Mouse (Mus musculus) forebrain, postnatal 0 days (tissue): ENCODE results near the gene Kcnk2. TPM values are rescaled to one million over a fixed set of nuclear protein-coding genes. Genes with fewer than 3 reads are reported as not detected.

ENCODE experiments used
- ATAC-seq: fragments of 200-750 bp; cut with Nextera tagmentation; 2 replicates; pipeline ENCODE4 v1.8.0; 2017; ENCODE audit warnings: mild to moderate bottlenecking, moderate library complexity
- DNase-seq: peaks from one replicate; pipeline ENCODE4 v3.0.0-alpha.2; 2015
- H3K27ac ChIP-seq: fragments of 300-500 bp; sonication (generic); 2 replicates; pipeline ENCODE4 v1.5.1; 2014; ENCODE audit warnings: low read depth, mild to moderate bottlenecking, antibody characterized with exemption, low read length, moderate library complexity, mixed read lengths
- H3K27me3 ChIP-seq: fragments of 300-500 bp; sonication (generic); 2 replicates; pipeline ENCODE4 v1.6.1; 2014; ENCODE audit warnings: mild to moderate bottlenecking, low read length, mixed read lengths; ENCODE audit not compliant: insufficient read depth
- H3K36me3 ChIP-seq: fragments of 300-500 bp; sonication (generic); 2 replicates; pipeline ENCODE4 v1.6.1; 2014; ENCODE audit warnings: mild to moderate bottlenecking, moderate library complexity; ENCODE audit not compliant: insufficient read depth
- H3K4me1 ChIP-seq: fragments of 300-500 bp; sonication (generic); 2 replicates; pipeline ENCODE4 v1.6.1; 2014; ENCODE audit warnings: antibody characterized with exemption; ENCODE audit not compliant: insufficient read depth
- H3K4me2 ChIP-seq: fragments of 300-500 bp; sonication (generic); 2 replicates; pipeline ENCODE4 v1.6.1; 2014; ENCODE audit warnings: low read depth, mild to moderate bottlenecking, moderate library complexity
- H3K4me3 ChIP-seq: fragments of 300-500 bp; sonication (generic); 2 replicates; pipeline ENCODE4 v1.5.1; 2014; ENCODE audit warnings: low read depth, low read length, mixed read lengths
- H3K9ac ChIP-seq: fragments of 300-500 bp; sonication (generic); 2 replicates; pipeline ENCODE4 v1.6.1; 2014; ENCODE audit warnings: mild to moderate bottlenecking
- H3K9me3 ChIP-seq: fragments of 300-500 bp; sonication (generic); 2 replicates; pipeline ENCODE4 v1.6.1; 2016; ENCODE audit warnings: low read length
- CTCF ChIP-seq: sonication (generic); IDR thresholded peaks from 2 replicates; pipeline ENCODE4 v1.5.1; 2016; ENCODE audit warnings: antibody characterized with exemption, control low read depth, low read depth
- WGBS: fragments of 180-500 bp; shearing (Covaris S2); extraction: QIAGEN DNeasy Blood & Tissue Kit; methylation state at CpG from one replicate; pipeline ENCODE4 v1.1.7; 2014; 5-methylcytosine and 5-hydroxymethylcytosine counted together
- polyA plus RNA-seq: library from polyadenylated mRNA; unstranded; fragments of >200 nt; fragmentation: Nextera tagmentation; extraction: Ambion mirVana; gene quantifications from 2 replicates; pipeline ENCODE4 v1.2.1, GENCODE M21; 2015
- total RNA-seq: library from RNA; depleted of rRNA; stranded (reverse); fragments of >200 nt; gene quantifications from 2 replicates; pipeline ENCODE4 v1.2.3, GENCODE M21; 2014

Kcnk2 gene
- total and polyA plus RNA-seq, 2 experiments from 2014 or later = 20.9 to 22.0 TPM

- no peaks in the 10 kb centered on the region for H3K27me3 ChIP-seq
- no peak overlapping the region for H3K27ac ChIP-seq
- DNase-seq (no peak), ATAC-seq (no peak)
- no peak overlapping the region for H3K9ac ChIP-seq
- 86% methylated on average over 4 of the region's 4 CpGs for WGBS
- TF ChIP-seq CTCF = no peak
- no peaks in the 10 kb centered on the region for H3K36me3 ChIP-seq
- no peaks in the 10 kb centered on the region for H3K4me1 ChIP-seq
- H3K4me2 ChIP-seq = no peak overlapping the region
- no peak overlapping the region for H3K4me3 ChIP-seq
- no peaks in the 10 kb centered on the region for H3K9me3 ChIP-seq
Measured at GRCm38 (mm10) chr1:189367722-189368121, 34.4 kb downstream of the Kcnk2 start.

GRCm38 (mm10) chr1:189364188-189364587 lies 37.9 kb downstream of the Kcnk2 start:
- DNase-seq (no peak), ATAC-seq (no peak)
- Histone ChIP-seq H3K4me2 (no peak overlapping the region), H3K4me3 (no peak overlapping the region), H3K36me3 (no peaks in the 10 kb centered on the region), H3K27ac (no peak overlapping the region), H3K9ac (no peak overlapping the region), H3K4me1 (no peaks in the 10 kb centered on the region), H3K9me3 (no peaks in the 10 kb centered on the region), H3K27me3 (no peaks in the 10 kb centered on the region)
- no peak for TF ChIP-seq CTCF
- 86% methylated on average over 5 of the region's 5 CpGs for WGBS

DNA sequence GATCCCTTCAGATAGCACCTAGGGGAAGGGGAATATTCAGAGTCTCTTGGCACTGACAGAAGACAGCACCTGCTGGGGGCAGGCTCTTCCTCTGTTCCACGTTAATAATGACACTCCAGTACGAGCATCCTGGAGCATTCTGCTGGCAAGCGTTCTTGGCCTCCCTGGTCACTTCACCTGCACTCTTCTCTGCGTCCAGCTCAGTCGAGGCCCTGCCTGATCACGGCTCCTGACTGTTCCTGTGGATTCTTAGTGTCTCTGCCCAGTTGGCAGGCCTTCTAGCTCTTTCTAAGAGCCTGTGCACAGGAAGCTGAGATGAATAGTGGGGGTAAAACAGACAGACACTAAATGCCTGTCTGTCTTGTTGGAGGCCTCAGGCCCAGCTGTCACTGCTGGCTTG lies 39.5 kb downstream of the Kcnk2 start:
- no peak for TF ChIP-seq CTCF
- Histone ChIP-seq H3K4me1 (no peaks in the 10 kb centered on the region), H3K27me3 (no peaks in the 10 kb centered on the region), H3K27ac (no peak overlapping the region), H3K36me3 (no peaks in the 10 kb centered on the region), H3K4me2 (no peak overlapping the region), H3K4me3 (no peak overlapping the region), H3K9ac (no peak overlapping the region), H3K9me3 (no peaks in the 10 kb centered on the region)
- no peak for DNase-seq
- WGBS = 58% methylated on average over 6 of the region's 6 CpGs
- ATAC-seq = no peak

GRCm38 (mm10) chr1:189359699-189360098 lies 42.4 kb downstream of the Kcnk2 start:
- no peak for TF ChIP-seq CTCF
- ATAC-seq (no peak), DNase-seq (no peak)
- 73% methylated on average over 4 of the region's 4 CpGs for WGBS
- Histone ChIP-seq H3K36me3 (no peaks in the 10 kb centered on the region), H3K4me2 (no peak overlapping the region), H3K9me3 (no peaks in the 10 kb centered on the region), H3K4me1 (no peaks in the 10 kb centered on the region), H3K9ac (no peak overlapping the region), H3K4me3 (no peak overlapping the region), H3K27ac (no peak overlapping the region), H3K27me3 (no peaks in the 10 kb centered on the region)

DNA sequence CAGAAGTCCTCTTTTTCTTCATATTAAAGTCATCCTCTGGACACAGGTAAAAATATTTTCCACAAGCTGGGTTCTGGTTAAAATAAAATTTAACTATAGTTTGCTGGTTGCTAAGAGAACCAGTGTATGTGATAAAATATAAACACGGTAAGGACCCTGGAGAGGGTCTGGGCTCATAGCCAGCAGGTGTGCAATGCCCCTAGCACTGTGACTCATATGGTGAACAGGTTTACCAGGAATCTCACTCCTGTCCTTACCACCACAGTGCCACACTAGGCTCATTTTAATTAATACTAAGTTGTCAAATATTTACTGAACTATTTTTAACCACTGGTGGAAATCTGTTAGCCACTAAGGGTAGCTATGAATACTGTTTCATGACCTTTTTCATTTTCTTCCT lies 48.2 kb downstream of the Kcnk2 start:
- no peak for DNase-seq
- TF ChIP-seq CTCF = no peak
- Histone ChIP-seq H3K4me2 (no peak overlapping the region), H3K36me3 (no peaks in the 10 kb centered on the region), H3K4me1 (no peaks in the 10 kb centered on the region), H3K9ac (no peak overlapping the region), H3K27ac (no peak overlapping the region), H3K4me3 (no peak overlapping the region), H3K27me3 (no peaks in the 10 kb centered on the region), H3K9me3 (no peaks in the 10 kb centered on the region)
- no peak for ATAC-seq
- WGBS = 88% methylated on average over 1 of the region's 1 CpGs

DNA sequence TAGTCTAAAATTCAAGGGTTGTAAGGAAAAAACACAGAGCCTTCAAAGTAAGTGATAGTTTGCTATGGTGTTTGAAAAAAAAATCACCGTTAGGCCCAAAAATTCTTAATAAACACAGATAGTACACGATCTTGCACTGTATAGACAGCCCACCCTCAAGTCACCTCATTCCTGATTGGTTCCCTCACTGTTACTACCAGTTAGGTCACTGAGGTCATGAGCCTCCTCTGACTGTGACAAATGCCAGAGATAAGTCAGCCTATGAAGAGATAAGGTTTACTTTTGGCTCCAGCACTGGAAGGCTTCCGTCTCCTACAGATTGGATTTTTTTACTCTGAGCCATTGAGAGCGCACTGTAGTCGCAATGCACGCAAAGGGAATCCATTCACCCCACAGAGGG lies 50.3 kb downstream of the Kcnk2 start:
- Histone ChIP-seq H3K9me3 (no peaks in the 10 kb centered on the region), H3K27me3 (no peaks in the 10 kb centered on the region), H3K27ac (no peak overlapping the region), H3K4me3 (no peak overlapping the region), H3K4me2 (no peak overlapping the region), H3K9ac (no peak overlapping the region), H3K36me3 (no peaks in the 10 kb centered on the region), H3K4me1 (no peaks in the 10 kb centered on the region)
- WGBS = 95% methylated on average over 6 of the region's 6 CpGs
- DNase-seq = no peak
- ATAC-seq = no peak
- TF ChIP-seq CTCF = no peak

DNA sequence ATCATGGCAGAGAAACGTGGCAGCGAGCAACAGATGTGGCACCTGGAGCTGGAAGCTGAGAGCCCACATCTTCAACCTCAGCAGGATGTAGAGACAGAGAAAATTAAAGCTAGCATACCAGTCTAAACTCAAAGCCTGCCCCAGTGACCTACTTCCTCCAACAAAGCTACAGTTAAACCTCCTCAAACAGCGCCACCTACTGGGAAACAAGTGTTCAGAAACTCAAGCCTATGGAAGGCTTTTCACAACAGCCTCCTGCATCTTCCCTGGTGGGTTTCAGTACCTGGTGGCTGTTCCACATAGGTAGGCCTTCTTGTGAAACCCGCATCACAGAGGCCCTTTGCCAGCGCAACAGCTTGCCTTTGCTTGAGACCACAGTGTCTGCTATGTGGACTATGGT lies 52.9 kb downstream of the Kcnk2 start:
- ATAC-seq = no peak
- Histone ChIP-seq H3K9me3 (no peaks in the 10 kb centered on the region), H3K4me1 (peaks cover 3% of the 10 kb centered on the region; the same call in 1 of the 2 replicates), H3K36me3 (no peaks in the 10 kb centered on the region), H3K27ac (no peak overlapping the region), H3K27me3 (no peaks in the 10 kb centered on the region), H3K4me3 (no peak overlapping the region), H3K4me2 (no peak overlapping the region), H3K9ac (no peak overlapping the region)
- DNase-seq = no peak
- TF ChIP-seq CTCF = no peak
- 94% methylated on average over 5 of the region's 5 CpGs for WGBS

- no peak for DNase-seq
- peaks cover 5% of the 10 kb centered on the region; the same call in 1 of the 2 replicates for H3K4me1 ChIP-seq
- H3K4me2 ChIP-seq = no peak overlapping the region
- no peaks in the 10 kb centered on the region for H3K27me3 ChIP-seq
- no peak overlapping the region for H3K27ac ChIP-seq
- no peak for TF ChIP-seq CTCF
- 80% methylated on average over 5 of the region's 5 CpGs for WGBS
- no peak overlapping the region for H3K9ac ChIP-seq
- H3K36me3 ChIP-seq = no peaks in the 10 kb centered on the region
- ATAC-seq = no peak
- no peak overlapping the region for H3K4me3 ChIP-seq
- no peaks in the 10 kb centered on the region for H3K9me3 ChIP-seq
Measured at GRCm38 (mm10) chr1:189345166-189345565, 56.9 kb downstream of the Kcnk2 start.
